Mouse (Mus musculus): ENCODE data around the gene Chtf18.
A peak's percentile ranks its signal among the peaks of the same experiment; 100 is the strongest.

GRCm38 (mm10) chr17:25773549-25774120 lies 46.4 kb upstream of the Chtf18 start, which contains the start of gene Narfl:
- peak; percentile 97 for TF ChIP-seq CTCF (IDR thresholded peaks at IDR 0.05; ENCODE audit: extremely low read depth, insufficient read depth, insufficient read length, insufficient replicate concordance)
- TF ChIP-seq POLR2A (IDR thresholded peaks at IDR 0.05; ENCODE audit: low read depth, low read length) = peak; percentile 66

All from spleen, adult 2 months (tissue).